Mouse (Mus musculus) embryonic fibroblast, embryonic 13.5 days (primary cell): ENCODE results near the gene Qsox1.

Source experiments
- CTCF ChIP-seq: IDR thresholded peaks from 2 replicates; pipeline ENCODE4 v1.5.1; 2011; ENCODE audit warnings: mild to moderate bottlenecking, control low read depth, low read length, moderate library complexity, borderline replicate concordance; ENCODE audit not compliant: insufficient read depth
- POLR2A ChIP-seq: IDR thresholded peaks from 2 replicates; pipeline ENCODE4 v1.6.1; 2011; ENCODE audit warnings: low read depth, mild to moderate bottlenecking, control low read depth, low read length, moderate library complexity

- TF ChIP-seq POLR2A (no peak), CTCF (no peak)
Measured at GRCm38 (mm10) chr1:155741988-155742387, 70.7 kb downstream of the Qsox1 start.
